Mouse (Mus musculus) lung, embryonic 16.5 days (tissue): ENCODE results near the gene Relt. TPM values are rescaled to one million over a fixed set of nuclear protein-coding genes. Genes with fewer than 3 reads are reported as not detected.

Source experiments
- ATAC-seq: fragments of 200-750 bp; cut with Nextera tagmentation; 2 replicates; pipeline ENCODE4 v1.8.0; 2017; ENCODE audit warnings: low read depth, mild to moderate bottlenecking, moderate library complexity
- H3K27ac ChIP-seq: fragments of 300-500 bp; sonication (generic); 2 replicates; pipeline ENCODE4 v1.5.1; 2014; ENCODE audit warnings: mild to moderate bottlenecking, control low read depth, low read length
- H3K27me3 ChIP-seq: fragments of 300-500 bp; sonication (generic); 2 replicates; pipeline ENCODE4 v1.6.1; 2014; ENCODE audit warnings: low read depth, low read length, mixed read lengths; ENCODE audit not compliant: control insufficient read depth, insufficient read depth
- H3K36me3 ChIP-seq: fragments of 300-500 bp; sonication (generic); 2 replicates; pipeline ENCODE4 v1.6.1; 2014; ENCODE audit warnings: low read length; ENCODE audit not compliant: control insufficient read depth, insufficient read depth
- H3K4me1 ChIP-seq: fragments of 300-500 bp; sonication (generic); replicated peaks from 2 replicates; pipeline ENCODE4 v1.6.1; 2014; ENCODE audit warnings: low read length, mixed read lengths; ENCODE audit not compliant: control insufficient read depth, insufficient read depth
- H3K4me2 ChIP-seq: fragments of 300-500 bp; sonication (generic); 2 replicates; pipeline ENCODE4 v1.6.1; 2014; ENCODE audit warnings: low read depth, low read length, control low read depth
- H3K4me3 ChIP-seq: fragments of 300-500 bp; sonication (generic); 2 replicates; pipeline ENCODE4 v1.5.1; 2014; ENCODE audit warnings: mild to moderate bottlenecking, low read length, control low read depth
- H3K9ac ChIP-seq: fragments of 300-500 bp; sonication (generic); 2 replicates; pipeline ENCODE4 v1.6.1; 2014; ENCODE audit warnings: low read length, control low read depth
- H3K9me3 ChIP-seq: fragments of 300-500 bp; sonication (generic); 2 replicates; pipeline ENCODE4 v1.6.1; 2016; ENCODE audit warnings: low read length; ENCODE audit not compliant: control insufficient read depth
- WGBS: fragments of 180-500 bp; shearing (Covaris S2); extraction: QIAGEN DNeasy Blood & Tissue Kit; methylation state at CpG from one replicate; pipeline ENCODE4 v1.1.7; 2014; 5-methylcytosine and 5-hydroxymethylcytosine counted together
- microRNA-seq: library from miRNA; unstranded; fragments of <30 nt; microRNA quantifications from one replicate; pipeline ENCODE4, GENCODE M21; 2016
- polyA plus RNA-seq: library from polyadenylated mRNA; unstranded; fragments of >200 nt; fragmentation: Nextera tagmentation; extraction: Ambion mirVana; gene quantifications from 2 replicates; pipeline ENCODE4 v1.2.1, GENCODE M21; 2015

Gene Relt
- polyA plus RNA-seq, 1 experiment from 2014 or later: 3.8 TPM

DNA sequence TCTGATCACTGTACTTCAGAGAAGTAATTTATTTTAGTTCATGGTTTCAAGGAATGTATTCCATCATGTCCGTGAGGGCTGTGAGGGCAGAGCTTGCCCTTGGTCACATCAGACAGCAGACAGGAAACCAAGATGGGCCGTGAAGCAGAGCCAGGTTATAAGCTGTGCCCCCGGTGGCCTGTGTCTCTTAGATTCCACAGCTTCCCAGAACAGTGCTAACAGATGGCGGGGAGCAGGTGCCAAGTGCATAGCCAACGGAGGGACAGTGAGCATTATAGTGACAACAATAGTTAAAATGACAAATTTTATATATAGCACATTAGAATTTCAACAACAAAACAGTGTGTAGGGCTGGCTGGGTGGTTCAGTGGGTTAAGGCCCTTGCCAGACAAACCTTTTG is 51.3 kb downstream of the Relt start:
- WGBS: 71% methylated on average over 5 of the region's 5 CpGs
- no peak for ATAC-seq

DNA sequence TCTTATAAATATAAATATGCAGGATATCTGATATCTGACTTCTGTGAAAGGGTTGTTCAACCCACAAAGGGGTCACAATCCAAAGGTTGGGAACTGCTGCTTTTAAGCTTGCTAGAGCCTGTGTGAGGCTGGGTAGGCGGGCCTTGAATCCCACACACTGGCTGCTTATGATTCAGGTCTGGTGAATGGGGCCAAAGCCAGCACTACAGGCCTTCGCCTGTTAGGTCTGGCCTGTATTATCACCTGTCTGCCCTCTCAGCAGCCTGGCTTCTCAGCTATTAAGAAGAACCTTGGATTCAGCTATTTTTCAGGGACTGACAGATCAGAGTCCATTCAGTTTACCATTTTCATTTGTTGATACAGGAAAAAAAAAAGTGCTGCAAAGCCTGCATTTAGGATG is 57.9 kb downstream of the Relt start:
- Histone ChIP-seq H3K27ac (no peak overlapping the region), H3K9ac (no peak overlapping the region), H3K36me3 (no peaks in the 10 kb centered on the region), H3K4me3 (no peak overlapping the region), H3K4me1 (no peaks in the 10 kb centered on the region), H3K4me2 (no peak overlapping the region), H3K9me3 (no peaks in the 10 kb centered on the region), H3K27me3 (no peaks in the 10 kb centered on the region)
- ATAC-seq: no peak
- WGBS: 92% methylated on average over 2 of the region's 2 CpGs

More for the DNA sequence above, 51.3 kb downstream of the Relt start:
- no peaks in the 10 kb centered on the region; the same call in 1 of the 2 replicates for H3K36me3 ChIP-seq
- H3K27me3 ChIP-seq: no peaks in the 10 kb centered on the region
- no peaks in the 10 kb centered on the region for H3K9me3 ChIP-seq
- no peak overlapping the region for H3K9ac ChIP-seq
- H3K27ac ChIP-seq: no peak overlapping the region
- H3K4me3 ChIP-seq: no peak overlapping the region
- no peaks in the 10 kb centered on the region for H3K4me1 ChIP-seq
- no peak overlapping the region for H3K4me2 ChIP-seq

DNA sequence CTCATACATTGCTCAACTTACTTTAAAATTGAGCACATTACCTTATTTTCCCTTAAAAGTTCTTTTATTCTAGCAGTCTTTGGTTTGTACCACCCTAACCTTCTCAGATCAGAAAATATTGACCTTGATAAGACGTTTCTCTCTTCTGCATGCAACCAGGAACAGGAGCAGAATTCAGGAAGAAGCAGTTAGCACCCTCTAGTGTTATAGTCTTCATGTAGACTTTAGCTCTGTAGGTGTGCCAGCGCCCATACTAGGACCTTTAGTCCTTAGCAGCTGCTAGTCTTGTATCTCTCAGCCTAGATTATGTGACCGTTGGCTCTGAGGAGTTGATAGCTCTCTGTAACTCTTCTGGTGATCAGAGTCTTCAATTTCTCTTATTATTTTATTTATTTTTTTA is 64.4 kb downstream of the Relt start:
- WGBS: 46% methylated on average over 3 of the region's 3 CpGs
- Histone ChIP-seq H3K4me3 (no peak overlapping the region), H3K36me3 (no peaks in the 10 kb centered on the region), H3K9me3 (no peaks in the 10 kb centered on the region), H3K4me2 (no peak overlapping the region), H3K27ac (no peak overlapping the region), H3K4me1 (no peaks in the 10 kb centered on the region), H3K27me3 (no peaks in the 10 kb centered on the region), H3K9ac (no peak overlapping the region)
- ATAC-seq: no peak

Small RNA genes within 50 kb of the gene (microRNA-seq; reads per million reads assigned to microRNA genes)
- gene Mir3102: 97.4 reads per million, percentile 52 among the genes with 10 or more reads in this experiment

Other genes starting within 250 kb of the Relt start
- 24.0 and 26.6 TPM in 2 replicates for gene Plekhb1, start 201.0 kb downstream of the Relt start, polyA plus RNA-seq
- gene Fam168a, start 156.8 kb downstream of the Relt start, polyA plus RNA-seq: 39.3 and 45.7 TPM in 2 replicates
- gene Arhgef17, start 68.7 kb upstream of the Relt start, polyA plus RNA-seq: 10.6 and 11.8 TPM in 2 replicates
- gene P2ry6, start 111.2 kb upstream of the Relt start, polyA plus RNA-seq: 9.1 and 10.1 TPM in 2 replicates
- 4.5 and 4.8 TPM in 2 replicates for gene P2ry2, start 149.4 kb upstream of the Relt start, polyA plus RNA-seq
- 21.8 and 22.3 TPM in 2 replicates for gene Fchsd2, start 229.4 kb upstream of the Relt start, polyA plus RNA-seq